Mouse (Mus musculus): ENCODE data around the gene Mmgt2. TPM values are rescaled to one million over a fixed set of nuclear protein-coding genes. Genes with fewer than 3 reads are reported as not detected.

Mmgt2 gene
- total RNA-seq, 2 experiments from 2014 or later: 23.7 to 24.0 TPM

DNA sequence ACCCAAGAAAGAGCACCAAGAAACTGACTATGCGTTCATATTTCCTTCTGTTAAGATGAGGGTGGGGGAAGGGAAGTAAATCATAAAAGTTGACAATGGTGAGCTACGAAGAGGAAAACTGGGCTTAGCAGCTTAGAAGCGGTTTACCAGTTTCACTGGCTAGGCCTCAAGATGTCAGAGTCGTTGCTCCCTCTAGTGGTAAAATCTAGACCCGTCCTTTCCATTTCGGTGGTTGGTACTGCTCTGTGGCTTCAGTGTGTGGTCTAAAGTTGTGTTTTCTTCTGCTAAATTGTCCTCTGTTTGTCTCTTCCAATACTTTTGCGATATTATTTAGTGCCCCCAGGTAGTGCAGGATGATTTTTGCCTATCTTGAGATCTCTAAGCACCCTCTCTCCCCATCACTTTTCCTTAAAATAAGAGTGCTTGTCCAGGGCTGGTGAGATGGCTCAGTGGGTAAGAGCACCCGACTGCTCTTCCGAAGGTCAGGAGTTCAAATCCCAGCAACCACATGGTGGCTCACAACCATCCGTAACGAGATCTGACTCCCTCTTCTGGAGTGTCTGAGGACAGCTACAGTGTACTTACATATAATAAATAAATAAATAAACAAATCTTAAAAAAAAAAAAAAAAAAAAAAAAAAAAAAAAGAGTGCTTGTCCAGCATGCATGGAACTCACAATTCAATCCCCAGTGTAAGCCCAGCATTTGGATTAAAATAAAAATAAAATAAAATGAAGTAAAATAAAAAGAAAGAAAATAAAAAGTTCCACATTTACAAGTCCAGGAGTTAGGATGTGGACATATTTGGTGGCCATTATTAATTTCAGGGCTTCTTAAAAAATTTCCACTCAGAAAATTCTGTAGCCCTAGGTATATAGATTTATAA lies 45.1 kb downstream of the Mmgt2 start:
- peak in 1 of 2 experiments; percentile 27 for DNase-seq (ENCODE audit: low spot score in 2 of 2)

DNA sequence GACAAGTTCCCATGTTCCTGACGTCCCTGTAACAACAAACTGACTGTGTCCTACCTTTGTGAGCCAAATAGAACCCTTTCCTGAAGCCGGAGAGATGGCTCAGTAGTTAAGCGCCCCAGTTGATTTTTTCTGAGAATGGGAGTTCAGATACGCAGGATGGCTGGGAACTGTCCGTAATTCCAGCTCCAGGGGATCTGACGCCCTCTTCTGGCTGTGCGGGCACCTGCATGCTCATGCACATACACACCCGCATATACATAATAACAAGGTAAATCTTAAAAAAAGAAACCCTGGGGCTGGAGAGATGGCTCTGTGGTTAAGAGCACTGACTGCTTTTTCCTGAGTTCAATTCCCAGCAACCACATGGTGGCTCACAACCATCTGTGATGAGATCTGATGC lies 46.7 kb downstream of the Mmgt2 start:
- no peak for DNase-seq (ENCODE audit: low spot score in 2 of 2)

DNA sequence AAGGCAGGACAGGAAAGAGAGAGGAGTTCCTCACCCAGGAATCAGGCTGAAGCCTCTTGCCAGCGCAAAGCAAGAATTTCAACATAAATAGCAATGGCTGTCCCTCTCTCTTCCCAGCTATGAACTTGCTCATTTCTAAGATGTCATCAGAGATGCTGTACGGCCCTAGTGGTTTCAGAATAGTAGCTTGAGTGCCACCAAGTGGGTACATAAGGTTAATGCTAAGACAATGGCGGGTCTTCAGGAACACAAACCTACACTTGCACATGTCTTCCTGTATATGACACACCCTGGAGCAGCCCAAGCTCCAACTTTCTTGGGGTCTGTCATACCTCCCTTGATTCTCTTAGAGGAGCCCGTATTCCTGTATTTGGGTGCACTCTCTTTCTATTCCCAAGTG lies 51.3 kb downstream of the Mmgt2 start:
- DNase-seq (ENCODE audit: low spot score in 2 of 2): no peak

DNA sequence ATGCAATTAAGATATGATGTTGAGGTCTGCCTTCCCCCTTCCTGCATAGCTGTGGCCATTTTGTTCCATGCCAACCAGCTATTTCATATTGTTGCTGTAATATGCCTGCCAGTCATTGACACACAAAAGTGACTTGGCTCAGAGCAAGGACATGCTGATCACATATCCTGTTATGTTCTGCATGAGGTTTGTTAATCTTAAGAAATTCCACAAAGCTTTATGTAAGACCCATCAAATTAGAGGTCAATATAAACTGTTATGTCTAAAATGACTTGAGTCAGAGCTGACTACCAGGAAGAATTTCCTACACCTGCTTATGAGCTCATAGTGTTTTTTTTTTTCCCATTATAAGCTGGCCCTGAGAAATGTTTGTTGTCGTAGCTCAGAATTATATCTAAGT lies 52.8 kb downstream of the Mmgt2 start:
- DNase-seq (ENCODE audit: low spot score in 2 of 2): no peak

DNA sequence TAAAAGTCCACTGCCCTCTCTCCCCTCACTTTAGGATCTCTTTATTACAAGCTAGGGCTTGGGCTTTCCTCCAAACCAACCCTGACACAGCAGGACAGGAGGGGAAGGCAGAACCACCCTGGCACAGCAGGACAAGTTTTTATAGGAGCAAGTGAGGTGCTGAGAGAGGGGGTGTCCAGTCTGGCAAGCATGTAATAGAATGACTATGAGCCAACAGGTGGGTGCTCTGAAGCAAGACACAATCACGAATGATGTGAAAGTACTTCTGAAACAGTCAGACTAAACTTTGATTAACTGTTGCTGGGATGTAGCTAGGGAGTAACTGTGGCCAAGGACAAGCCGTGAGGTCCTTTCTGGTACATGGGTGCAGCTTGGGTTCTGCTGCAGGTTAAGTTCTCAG lies 57.7 kb downstream of the Mmgt2 start:
- DNase-seq (ENCODE audit: low spot score in 2 of 2): no peak

DNA sequence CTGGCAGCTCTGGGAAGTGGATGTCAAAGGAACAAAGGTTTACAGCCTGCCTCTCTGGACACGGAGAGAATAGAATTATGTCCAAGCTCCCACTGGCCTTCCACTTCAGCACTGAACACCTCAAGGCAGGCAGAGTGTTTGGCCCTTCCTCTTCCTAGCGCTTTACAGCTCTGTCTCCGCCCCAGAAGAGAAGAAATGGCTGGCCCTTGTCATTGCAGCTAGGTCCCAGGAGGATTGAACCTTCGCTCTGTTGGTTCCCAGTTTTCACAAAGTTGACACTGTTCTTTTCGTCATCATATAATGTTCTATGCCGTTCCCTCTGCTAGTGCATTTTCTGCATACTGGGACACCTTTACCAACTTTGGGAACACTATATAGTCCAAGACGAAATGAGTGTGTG lies 59.8 kb downstream of the Mmgt2 start:
- no peak for DNase-seq (ENCODE audit: low spot score in 2 of 2)

DNA sequence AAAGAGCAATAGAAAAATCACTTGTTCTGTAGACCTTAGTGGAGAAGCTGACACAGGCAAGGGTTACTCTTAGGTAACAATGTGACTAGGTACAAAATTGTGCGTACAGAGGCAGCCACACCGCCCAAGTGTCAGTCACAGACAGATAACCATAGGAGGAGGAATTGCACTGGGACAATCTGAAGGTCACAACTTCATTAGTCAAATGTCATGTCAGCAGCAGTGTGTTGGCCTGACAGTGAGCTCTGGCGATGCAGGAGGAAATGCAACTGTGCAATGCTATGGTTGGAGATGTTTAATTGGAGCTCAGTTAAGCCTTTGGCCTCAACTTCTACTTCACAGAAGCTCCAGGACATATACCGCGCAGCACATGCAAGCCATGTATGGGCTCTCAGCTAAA lies 62.2 kb downstream of the Mmgt2 start:
- DNase-seq (ENCODE audit: low spot score in 2 of 2): no peak

Other genes starting within 250 kb of the Mmgt2 start
- gene Pigl, start 190.2 kb upstream of the Mmgt2 start, total RNA-seq (2021): 1 to 10 TPM; 4.7 to 5.7 TPM
- gene Ncor1, start 190.1 kb upstream of the Mmgt2 start, total RNA-seq (2021): 100 to 1,000 TPM; 271 to 275 TPM
- gene Cenpv, start 109.4 kb upstream of the Mmgt2 start, total RNA-seq (2021): 10 to 100 TPM; 34.7 to 36.9 TPM
- 1,000 to 10,000 TPM; 1,699 to 1,805 TPM for gene Ubb, start 97.5 kb upstream of the Mmgt2 start, total RNA-seq (2021)
- gene Trpv2, start 74.2 kb upstream of the Mmgt2 start, total RNA-seq (2021): 10 to 100 TPM; 21.1 to 21.2 TPM
- 10 to 100 TPM; 24.2 to 28.0 TPM for gene Lrrc75a, start 141 bp upstream of the Mmgt2 start, total RNA-seq (2021)
- 10 to 100 TPM; 16.8 to 17.2 TPM for gene Zfp287, start 83.2 kb downstream of the Mmgt2 start, total RNA-seq (2021)
- gene Gm10428, start 104.4 kb downstream of the Mmgt2 start, total RNA-seq (2021): not detected
- 10 to 100 TPM; 17.8 to 19.5 TPM for gene Zfp286, start 140.8 kb downstream of the Mmgt2 start, total RNA-seq (2021)
- 1 to 10 TPM; 2.4 to 2.6 TPM for gene Trim16, start 171.6 kb downstream of the Mmgt2 start, total RNA-seq (2021)
- gene Fbxw10, start 198.4 kb downstream of the Mmgt2 start, total RNA-seq (2021): under 1 TPM; 0.47 to 0.74 TPM
- 10 to 100 TPM; 34.8 to 36.7 TPM for gene Tvp23b, start 230.8 kb downstream of the Mmgt2 start, total RNA-seq (2021)

Measured in left cerebral cortex, adult 18-20 months (tissue).